Mouse (Mus musculus): ENCODE measurements around the gene Ttc17. TPM values are rescaled to one million over a fixed set of nuclear protein-coding genes. Genes with fewer than 3 reads are reported as not detected.

Gene Ttc17
- polyA plus RNA-seq, 1 experiment from 2014 or later, result 16.1 TPM

- Histone ChIP-seq H3K4me3 (no peak overlapping the region), H3K27me3 (replicated peaks) (no peaks in the 10 kb centered on the region), H3K9me3 (replicated peaks) (no peaks in the 10 kb centered on the region; the same call in 1 of the 2 replicates), H3K36me3 (peaks cover 33% of the 10 kb centered on the region), H3K4me2 (no peak overlapping the region), H3K9ac (no peak overlapping the region), H3K4me1 (replicated peaks) (peaks cover 6% of the 10 kb centered on the region; the same call in 1 of the 2 replicates), H3K27ac (ENCODE audit: poor library complexity, severe bottlenecking) (no peak overlapping the region)
- 70% methylated on average over 3 of the region's 3 CpGs for WGBS
- ATAC-seq (ENCODE audit: insufficient number of reproducible peaks, low FRiP score), result no peak
Measured at GRCm38 (mm10) chr2:94297467-94297866, 109.0 kb downstream of the Ttc17 start.

- Histone ChIP-seq H3K4me1 (replicated peaks) (peaks cover 33% of the 10 kb centered on the region), H3K4me3 (no peak overlapping the region), H3K9me3 (replicated peaks) (no peaks in the 10 kb centered on the region), H3K27ac (ENCODE audit: poor library complexity, severe bottlenecking) (no peak overlapping the region), H3K4me2 (no peak overlapping the region), H3K36me3 (no peaks in the 10 kb centered on the region), H3K9ac (no peak overlapping the region; the same call in 1 of the 2 replicates), H3K27me3 (replicated peaks) (0 out of 2 replicates have a peak, but pooled peaks cover 8% of the 10 kb centered on the region)
- WGBS, result 0% methylated on average over 5 of the region's 5 CpGs
- 0 out of 2 replicates have a peak, but pooled peaks have one; percentile 38 for ATAC-seq (ENCODE audit: insufficient number of reproducible peaks, low FRiP score)
Measured at GRCm38 (mm10) chr2:94290483-94290882, 116.0 kb downstream of the Ttc17 start.

- ATAC-seq (ENCODE audit: insufficient number of reproducible peaks, low FRiP score), result no peak
- Histone ChIP-seq H3K36me3 (no peaks in the 10 kb centered on the region), H3K9me3 (replicated peaks) (no peaks in the 10 kb centered on the region), H3K4me1 (replicated peaks) (peaks cover 27% of the 10 kb centered on the region), H3K4me3 (no peak overlapping the region), H3K27me3 (replicated peaks) (0 out of 2 replicates have a peak, but pooled peaks cover 8% of the 10 kb centered on the region), H3K4me2 (no peak overlapping the region), H3K27ac (ENCODE audit: poor library complexity, severe bottlenecking) (no peak overlapping the region), H3K9ac (no peak overlapping the region)
- 61% methylated on average over 6 of the region's 6 CpGs for WGBS
Measured at GRCm38 (mm10) chr2:94289659-94290058, 116.8 kb downstream of the Ttc17 start.

GRCm38 (mm10) chr2:94289169-94289568 lies 117.3 kb downstream of the Ttc17 start:
- H3K4me3 ChIP-seq, result no peak overlapping the region
- peak; percentile 55; the same call in 1 of the 2 replicates for ATAC-seq (ENCODE audit: insufficient number of reproducible peaks, low FRiP score)
- H3K9ac ChIP-seq, result no peak overlapping the region
- H3K27me3 ChIP-seq (replicated peaks), result 0 out of 2 replicates have a peak, but pooled peaks cover 8% of the 10 kb centered on the region
- H3K4me1 ChIP-seq (replicated peaks), result peaks cover 27% of the 10 kb centered on the region
- H3K27ac ChIP-seq (ENCODE audit: poor library complexity, severe bottlenecking), result no peak overlapping the region
- no peak overlapping the region for H3K4me2 ChIP-seq
- H3K36me3 ChIP-seq, result no peaks in the 10 kb centered on the region
- 3% methylated on average over 2 of the region's 2 CpGs for WGBS
- no peaks in the 10 kb centered on the region for H3K9me3 ChIP-seq (replicated peaks)

- no peaks in the 10 kb centered on the region for H3K9me3 ChIP-seq (replicated peaks)
- ATAC-seq (ENCODE audit: insufficient number of reproducible peaks, low FRiP score), result no peak
- no peak overlapping the region for H3K9ac ChIP-seq
- 0 out of 2 replicates have a peak, but pooled peaks cover 8% of the 10 kb centered on the region for H3K27me3 ChIP-seq (replicated peaks)
- 28% methylated on average over 5 of the region's 5 CpGs for WGBS
- H3K36me3 ChIP-seq, result no peaks in the 10 kb centered on the region
- H3K27ac ChIP-seq (ENCODE audit: poor library complexity, severe bottlenecking), result no peak overlapping the region
- no peak overlapping the region for H3K4me3 ChIP-seq
- peaks cover 27% of the 10 kb centered on the region for H3K4me1 ChIP-seq (replicated peaks)
- H3K4me2 ChIP-seq, result no peak overlapping the region
Measured at GRCm38 (mm10) chr2:94288086-94288485, 118.4 kb downstream of the Ttc17 start.

GRCm38 (mm10) chr2:94287435-94287834 lies 119.1 kb downstream of the Ttc17 start:
- Histone ChIP-seq H3K4me1 (replicated peaks) (peaks cover 27% of the 10 kb centered on the region), H3K9ac (no peak overlapping the region), H3K27ac (ENCODE audit: poor library complexity, severe bottlenecking) (no peak overlapping the region), H3K4me2 (no peak overlapping the region), H3K9me3 (replicated peaks) (no peaks in the 10 kb centered on the region), H3K27me3 (replicated peaks) (0 out of 2 replicates have a peak, but pooled peaks cover 8% of the 10 kb centered on the region), H3K4me3 (no peak overlapping the region), H3K36me3 (no peaks in the 10 kb centered on the region)
- WGBS, result 72% methylated on average over 7 of the region's 7 CpGs
- ATAC-seq (ENCODE audit: insufficient number of reproducible peaks, low FRiP score), result no peak

GRCm38 (mm10) chr2:94283526-94283925 lies 123.0 kb downstream of the Ttc17 start:
- no peak for ATAC-seq (ENCODE audit: insufficient number of reproducible peaks, low FRiP score)
- Histone ChIP-seq H3K27me3 (replicated peaks) (peaks cover 21% of the 10 kb centered on the region), H3K4me1 (replicated peaks) (peaks cover 10% of the 10 kb centered on the region), H3K4me3 (no peak overlapping the region), H3K9me3 (replicated peaks) (no peaks in the 10 kb centered on the region), H3K36me3 (no peaks in the 10 kb centered on the region), H3K4me2 (no peak overlapping the region), H3K9ac (no peak overlapping the region), H3K27ac (ENCODE audit: poor library complexity, severe bottlenecking) (no peak overlapping the region)
- 63% methylated on average over 6 of the region's 6 CpGs for WGBS

GRCm38 (mm10) chr2:94279596-94279995 lies 126.9 kb downstream of the Ttc17 start:
- Histone ChIP-seq H3K4me3 (no peak overlapping the region), H3K9ac (no peak overlapping the region), H3K4me2 (no peak overlapping the region), H3K27ac (ENCODE audit: poor library complexity, severe bottlenecking) (no peak overlapping the region), H3K36me3 (no peaks in the 10 kb centered on the region), H3K27me3 (replicated peaks) (peaks cover 35% of the 10 kb centered on the region), H3K9me3 (replicated peaks) (no peaks in the 10 kb centered on the region), H3K4me1 (replicated peaks) (no peaks in the 10 kb centered on the region)
- no peak for ATAC-seq (ENCODE audit: insufficient number of reproducible peaks, low FRiP score)
- WGBS, result 70% methylated on average over 5 of the region's 5 CpGs

GRCm38 (mm10) chr2:94276103-94276502 lies 130.4 kb downstream of the Ttc17 start:
- Histone ChIP-seq H3K9me3 (replicated peaks) (no peaks in the 10 kb centered on the region), H3K4me3 (no peak overlapping the region), H3K36me3 (no peaks in the 10 kb centered on the region), H3K27ac (ENCODE audit: poor library complexity, severe bottlenecking) (no peak overlapping the region), H3K4me1 (replicated peaks) (peaks cover 3% of the 10 kb centered on the region; the same call in 1 of the 2 replicates), H3K9ac (no peak overlapping the region), H3K4me2 (no peak overlapping the region), H3K27me3 (replicated peaks) (peaks cover 52% of the 10 kb centered on the region)
- 75% methylated on average over 4 of the region's 4 CpGs for WGBS
- no peak for ATAC-seq (ENCODE audit: insufficient number of reproducible peaks, low FRiP score)

DNA sequence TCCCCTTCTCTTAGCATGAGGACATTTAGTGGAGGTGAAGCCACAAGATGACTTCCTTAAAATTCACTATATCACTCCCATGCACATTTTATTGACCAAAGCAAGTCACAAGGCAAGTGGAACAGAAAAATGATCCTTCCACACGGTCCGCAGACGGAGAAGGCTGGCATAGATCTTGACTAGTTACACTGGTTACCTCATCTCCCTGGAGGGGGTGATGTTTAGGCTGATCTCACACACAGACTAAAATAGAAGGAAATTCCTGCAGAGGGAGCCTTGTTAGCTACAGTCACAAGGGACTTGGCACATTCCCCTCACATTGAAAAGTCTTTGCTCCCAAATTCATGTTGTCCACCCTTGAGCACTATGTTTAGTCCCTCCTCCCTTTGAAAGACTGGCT lies 130.8 kb downstream of the Ttc17 start:
- no peak overlapping the region for H3K4me2 ChIP-seq
- ATAC-seq (ENCODE audit: insufficient number of reproducible peaks, low FRiP score), result no peak
- no peaks in the 10 kb centered on the region for H3K36me3 ChIP-seq
- H3K27me3 ChIP-seq (replicated peaks), result peaks cover 47% of the 10 kb centered on the region
- no peak overlapping the region for H3K27ac ChIP-seq (ENCODE audit: poor library complexity, severe bottlenecking)
- no peak overlapping the region for H3K4me3 ChIP-seq
- H3K9me3 ChIP-seq (replicated peaks), result no peaks in the 10 kb centered on the region
- 82% methylated on average over 3 of the region's 3 CpGs for WGBS
- no peak overlapping the region for H3K9ac ChIP-seq
- H3K4me1 ChIP-seq (replicated peaks), result peaks cover 3% of the 10 kb centered on the region; the same call in 1 of the 2 replicates

DNA sequence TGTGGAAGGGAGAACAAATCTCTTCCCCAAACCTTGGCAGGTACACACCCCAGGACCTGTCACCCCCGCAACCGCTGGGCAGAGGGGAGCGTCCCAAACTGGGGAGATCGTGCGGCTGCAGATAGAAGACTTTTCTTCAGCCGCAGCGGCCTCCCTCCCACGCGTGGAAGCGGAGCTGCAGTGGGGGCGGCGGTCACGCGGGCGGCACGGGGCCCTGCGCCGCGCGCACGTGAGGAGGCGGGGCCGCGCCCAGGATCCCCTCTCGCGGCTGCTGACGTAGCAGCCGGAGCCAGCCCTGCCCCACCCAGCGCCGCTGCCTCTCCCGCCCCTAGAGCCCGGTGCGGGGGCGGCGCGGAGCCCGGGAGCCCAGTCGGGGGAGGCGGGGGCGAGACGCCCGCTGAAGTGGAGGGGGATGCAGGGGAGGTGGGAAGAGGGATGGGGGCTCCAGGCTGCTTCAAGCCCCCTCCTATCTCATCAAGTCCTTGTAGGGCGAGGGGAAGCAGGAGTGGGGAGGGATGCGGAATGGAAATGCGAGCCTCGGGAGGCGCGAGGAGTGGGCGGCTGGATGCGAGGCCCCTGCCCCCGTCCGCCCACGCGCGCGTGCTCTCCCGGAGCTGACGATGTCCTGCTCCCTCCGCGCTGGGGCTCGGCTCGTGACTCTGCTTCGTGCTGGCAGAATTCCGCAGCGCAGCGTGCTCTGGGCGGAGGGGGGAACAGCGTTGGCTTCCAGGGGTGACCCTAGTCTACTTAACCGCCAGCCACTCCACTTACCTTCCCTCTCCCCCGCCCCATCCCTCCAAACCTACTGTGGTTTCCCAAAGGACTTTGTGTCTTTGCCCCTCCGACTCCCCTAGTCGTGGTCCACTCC lies 133.1 kb downstream of the Ttc17 start:
- Histone ChIP-seq H3K27ac (ENCODE audit: poor library complexity, severe bottlenecking) (no peak overlapping the region; the same call in 1 of the 2 replicates), H3K9ac (peak overlapping the region; percentile 79), H3K36me3 (no peaks in the 10 kb centered on the region), H3K4me1 (replicated peaks) (peaks cover 3% of the 10 kb centered on the region; the same call in 1 of the 2 replicates), H3K4me3 (peak overlapping the region; percentile 66), H3K27me3 (replicated peaks) (peaks cover 35% of the 10 kb centered on the region), H3K9me3 (replicated peaks) (no peaks in the 10 kb centered on the region), H3K4me2 (peak overlapping the region; percentile 97)
- under 1% methylated on average over 72 of the region's 72 CpGs for WGBS
- peak; percentile 82 for ATAC-seq (ENCODE audit: insufficient number of reproducible peaks, low FRiP score)
